Mouse (Mus musculus) kidney, embryonic 15.5 days (tissue): Measurements from ENCODE around the gene Cnih4. TPM values are rescaled to one million over a fixed set of nuclear protein-coding genes. Genes with fewer than 3 reads are reported as not detected.

ENCODE experiments used
- ATAC-seq: fragments of 200-750 bp; cut with Nextera tagmentation; replicated peaks from 2 replicates; pipeline ENCODE4 v1.8.0; 2017; ENCODE audit warnings: moderate TSS enrichment; ENCODE audit not compliant: low FRiP score
- H3K27ac ChIP-seq: fragments of 300-500 bp; sonication (generic); 2 replicates; pipeline ENCODE4 v1.5.1; 2015; ENCODE audit warnings: mild to moderate bottlenecking, inconsistent platforms
- H3K27me3 ChIP-seq: fragments of 300-500 bp; sonication (generic); 2 replicates; pipeline ENCODE4 v1.6.1; 2015; ENCODE audit warnings: inconsistent platforms
- H3K36me3 ChIP-seq: fragments of 300-500 bp; sonication (generic); 2 replicates; pipeline ENCODE4 v1.6.1; 2015; ENCODE audit warnings: inconsistent platforms
- H3K4me1 ChIP-seq: fragments of 300-500 bp; sonication (generic); 2 replicates; pipeline ENCODE4 v1.6.1; 2015; ENCODE audit warnings: inconsistent platforms
- H3K4me2 ChIP-seq: fragments of 300-500 bp; sonication (generic); 2 replicates; pipeline ENCODE4 v1.6.1; 2015; ENCODE audit warnings: moderate library complexity, mild to moderate bottlenecking, inconsistent platforms
- H3K4me3 ChIP-seq: fragments of 300-500 bp; sonication (generic); replicated peaks from 2 replicates; pipeline ENCODE4 v1.5.1; 2015; ENCODE audit warnings: mild to moderate bottlenecking, inconsistent platforms
- H3K9ac ChIP-seq: fragments of 300-500 bp; sonication (generic); 2 replicates; pipeline ENCODE4 v1.6.1; 2015; ENCODE audit warnings: mild to moderate bottlenecking, inconsistent platforms
- H3K9me3 ChIP-seq: fragments of 300-500 bp; sonication (generic); replicated peaks from 2 replicates; pipeline ENCODE4 v1.6.1; 2016; ENCODE audit warnings: inconsistent platforms
- WGBS: fragments of 180-500 bp; shearing (Covaris S2); methylation state at CpG from one replicate; pipeline ENCODE4 v1.1.7; 2015; ENCODE audit warnings: mixed read lengths; 5-methylcytosine and 5-hydroxymethylcytosine counted together
- polyA plus RNA-seq: library from polyadenylated mRNA; unstranded; fragments of >200 nt; fragmentation: Nextera tagmentation; extraction: Ambion mirVana; gene quantifications from 2 replicates; pipeline ENCODE4 v1.2.1, GENCODE M21; 2015

The Cnih4 gene
- polyA plus RNA-seq: 120 and 136 TPM in 2 replicates

DNA sequence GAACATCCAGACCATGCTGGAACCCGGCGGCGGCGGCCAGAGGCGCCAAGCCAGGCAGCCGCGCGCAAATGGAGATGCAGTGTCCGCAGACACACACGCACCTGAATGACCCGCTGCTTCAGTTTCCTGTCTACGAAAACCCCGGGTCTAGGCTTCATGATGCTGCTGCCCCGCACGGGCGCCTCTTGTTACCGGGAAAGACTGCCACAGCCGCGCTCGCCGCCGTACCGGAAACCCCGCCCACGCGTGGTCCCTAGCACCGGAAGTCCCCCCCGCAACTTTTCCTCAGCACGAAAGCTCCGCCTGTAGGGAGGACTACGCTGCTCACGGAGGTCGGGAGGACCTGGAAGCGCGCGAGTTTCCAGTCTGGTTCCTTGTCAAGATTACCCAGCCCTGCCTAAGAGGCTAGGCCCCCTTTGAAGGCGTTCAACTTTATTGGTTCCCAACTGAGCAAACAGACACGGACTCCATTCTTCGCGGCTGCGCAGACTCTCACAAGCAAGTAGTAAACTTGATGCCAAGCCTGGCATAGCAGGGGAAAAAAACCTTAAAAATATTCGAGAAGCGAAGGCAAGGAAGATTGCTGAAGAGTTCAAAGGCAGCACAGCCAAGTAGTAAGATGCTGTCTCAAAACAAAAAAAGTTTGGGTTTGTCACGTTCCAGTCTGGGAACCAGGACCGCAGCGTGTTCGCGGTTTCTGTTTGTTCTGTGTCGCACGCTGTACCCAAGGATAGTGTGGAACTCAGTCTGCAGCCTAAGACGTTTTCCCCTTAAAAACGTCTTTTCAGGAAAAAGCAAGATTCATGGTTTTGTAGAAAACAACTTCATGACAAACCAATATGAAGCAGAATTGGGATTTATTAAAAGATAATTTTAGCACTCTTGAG, at the start of gene Cnih4, which contains the start of gene Nvl:
Gene Cnih4 (plus strand): TSS at position 744 of the 887 bp plus-strand sequence.
Gene Nvl (minus strand): TSS at position 255 of the 887 bp plus-strand sequence.
- under 1% methylated on average over 52 of the region's 52 CpGs for WGBS
- Histone ChIP-seq H3K27ac (peak within 1 kb of the TSS; percentile 95), H3K36me3 (peaks cover 26% of the 10 kb centered on the region), H3K9ac (peak within 1 kb of the TSS; percentile 77), H3K9me3 (no peaks in the 10 kb centered on the region), H3K27me3 (no peaks in the 10 kb centered on the region), H3K4me2 (peak within 1 kb of the TSS; percentile 71), H3K4me3 (peak within 1 kb of the TSS; percentile 78), H3K4me1 (peaks cover 19% of the 10 kb centered on the region)
- ATAC-seq: peak; percentile 100

DNA sequence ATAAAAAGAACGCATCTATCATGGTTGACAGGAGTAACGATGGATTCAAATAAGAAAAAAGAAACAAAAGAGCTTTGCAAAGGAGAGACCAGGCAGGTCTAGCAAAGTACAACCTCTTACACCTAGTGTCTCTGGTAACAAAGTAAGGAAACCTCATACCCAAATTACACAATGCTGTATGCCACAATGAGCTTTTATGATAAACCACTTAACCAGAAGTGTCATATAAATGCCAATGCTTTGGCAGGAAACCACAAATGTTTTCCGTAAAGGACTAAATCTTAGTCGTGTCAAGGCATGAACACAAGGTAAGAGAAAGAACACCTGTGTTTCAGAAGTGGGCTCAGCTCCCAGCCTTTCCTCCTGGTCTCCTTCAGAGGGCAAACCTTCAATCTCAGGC, 27.4 kb upstream of the Cnih4 start:
- WGBS: 94% methylated on average over 4 of the region's 4 CpGs
- Histone ChIP-seq H3K27me3 (no peaks in the 10 kb centered on the region), H3K4me2 (no peak overlapping the region), H3K4me1 (no peaks in the 10 kb centered on the region), H3K9me3 (no peaks in the 10 kb centered on the region), H3K36me3 (peaks cover 83% of the 10 kb centered on the region), H3K9ac (no peak overlapping the region), H3K4me3 (no peak overlapping the region), H3K27ac (no peak overlapping the region)
- no peak for ATAC-seq

DNA sequence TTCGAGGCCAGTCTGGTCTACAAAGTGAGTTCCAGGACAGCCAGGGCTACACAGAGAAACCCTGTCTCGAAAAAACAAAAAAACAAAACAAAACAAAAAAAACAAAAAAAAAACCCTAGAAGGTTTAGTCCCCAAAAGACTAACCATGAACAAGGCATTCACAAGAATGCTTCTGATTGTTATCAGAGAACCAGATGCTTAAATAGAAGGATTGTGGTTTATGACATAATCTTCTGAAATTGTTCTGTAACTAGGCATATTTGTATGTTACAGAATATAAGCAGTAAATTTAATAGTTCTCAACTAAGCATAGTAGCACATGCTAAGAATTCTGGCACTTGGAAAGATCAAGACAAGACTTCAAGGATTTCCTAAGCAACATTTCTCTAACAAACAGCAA, 20.3 kb upstream of the Cnih4 start:
- 93% methylated on average over 2 of the region's 2 CpGs for WGBS
- ATAC-seq: no peak
- H3K4me2 ChIP-seq: no peak overlapping the region
- H3K9ac ChIP-seq: no peak overlapping the region
- H3K4me3 ChIP-seq: no peak overlapping the region
- no peaks in the 10 kb centered on the region for H3K9me3 ChIP-seq
- H3K27me3 ChIP-seq: no peaks in the 10 kb centered on the region
- H3K36me3 ChIP-seq: peaks cover 90% of the 10 kb centered on the region
- H3K4me1 ChIP-seq: no peaks in the 10 kb centered on the region
- H3K27ac ChIP-seq: no peak overlapping the region

- Histone ChIP-seq H3K4me2 (no peak overlapping the region), H3K36me3 (peaks cover 92% of the 10 kb centered on the region), H3K27ac (no peak overlapping the region), H3K4me3 (no peak overlapping the region), H3K9me3 (no peaks in the 10 kb centered on the region), H3K4me1 (no peaks in the 10 kb centered on the region), H3K9ac (no peak overlapping the region), H3K27me3 (no peaks in the 10 kb centered on the region)
- WGBS: 98% methylated on average over 3 of the region's 3 CpGs
- no peak for ATAC-seq
These were observed 18.6 kb upstream of the Cnih4 start for GRCm38 (mm10) chr1:181125916-181126315.

- 94% methylated on average over 9 of the region's 9 CpGs for WGBS
- H3K4me3 ChIP-seq: no peak overlapping the region
- H3K4me1 ChIP-seq: no peaks in the 10 kb centered on the region
- H3K36me3 ChIP-seq: peaks cover 90% of the 10 kb centered on the region
- no peak overlapping the region for H3K9ac ChIP-seq
- no peak overlapping the region for H3K4me2 ChIP-seq
- ATAC-seq: no peak
- no peak overlapping the region for H3K27ac ChIP-seq
- no peaks in the 10 kb centered on the region for H3K9me3 ChIP-seq
- no peaks in the 10 kb centered on the region for H3K27me3 ChIP-seq
These were observed 17.7 kb upstream of the Cnih4 start for GRCm38 (mm10) chr1:181126766-181127165.

GRCm38 (mm10) chr1:181131915-181132314, 12.6 kb upstream of the Cnih4 start:
- 91% methylated on average over 6 of the region's 6 CpGs for WGBS
- H3K36me3 ChIP-seq: peaks cover 88% of the 10 kb centered on the region
- no peaks in the 10 kb centered on the region for H3K27me3 ChIP-seq
- H3K9me3 ChIP-seq: no peaks in the 10 kb centered on the region
- H3K4me1 ChIP-seq: no peaks in the 10 kb centered on the region
- no peak overlapping the region for H3K4me2 ChIP-seq
- no peak overlapping the region for H3K27ac ChIP-seq
- H3K4me3 ChIP-seq: no peak overlapping the region
- no peak overlapping the region for H3K9ac ChIP-seq
- ATAC-seq: no peak

DNA sequence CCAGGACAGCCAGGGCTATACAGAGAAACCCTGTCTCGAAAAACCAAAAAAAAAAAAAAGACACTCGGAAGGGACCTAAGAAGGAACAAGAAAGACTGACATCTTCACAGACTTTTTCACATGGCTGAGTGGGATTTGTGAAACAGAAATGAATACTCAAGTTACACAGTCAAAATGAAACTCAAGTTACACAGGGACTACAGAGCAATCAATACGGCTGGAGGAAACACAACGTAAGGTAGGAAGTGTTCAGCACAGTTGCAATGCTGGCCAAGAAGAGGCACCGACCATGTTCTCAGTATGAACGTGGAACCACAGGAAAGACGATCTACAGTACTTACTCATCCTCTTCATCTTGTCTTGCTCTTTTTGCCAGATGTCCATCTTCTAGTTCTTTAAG, 5.8 kb upstream of the Cnih4 start:
- no peak overlapping the region for H3K4me2 ChIP-seq
- no peak overlapping the region for H3K27ac ChIP-seq
- no peaks in the 10 kb centered on the region for H3K9me3 ChIP-seq
- no peak overlapping the region for H3K4me3 ChIP-seq
- 87% methylated on average over 7 of the region's 7 CpGs for WGBS
- peaks cover 9% of the 10 kb centered on the region for H3K4me1 ChIP-seq
- no peak for ATAC-seq
- H3K36me3 ChIP-seq: peaks cover 70% of the 10 kb centered on the region
- no peaks in the 10 kb centered on the region for H3K27me3 ChIP-seq
- H3K9ac ChIP-seq: no peak overlapping the region

DNA sequence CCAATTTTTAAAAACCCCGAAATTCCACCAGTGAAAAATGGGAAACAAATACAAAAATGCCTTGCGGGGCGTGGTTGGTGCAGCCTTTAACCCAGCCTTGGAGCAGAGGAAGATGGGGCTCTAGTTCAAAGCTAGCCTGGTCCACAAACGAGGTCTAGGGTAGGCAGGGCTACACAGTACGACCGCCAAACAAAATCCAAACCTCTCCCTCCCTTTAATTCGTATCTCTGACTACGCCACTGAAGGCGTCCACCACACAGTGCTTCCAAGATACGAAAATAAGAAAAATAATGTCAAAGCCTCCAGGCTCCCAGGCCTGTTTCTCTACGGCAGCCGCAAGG, 914 bp upstream of the Cnih4 start:
- Histone ChIP-seq H3K27ac (peak overlapping the region; percentile 95), H3K4me1 (peaks cover 19% of the 10 kb centered on the region), H3K9me3 (no peaks in the 10 kb centered on the region), H3K36me3 (peaks cover 31% of the 10 kb centered on the region), H3K27me3 (no peaks in the 10 kb centered on the region), H3K9ac (peak overlapping the region; percentile 77), H3K4me3 (peak overlapping the region; percentile 78), H3K4me2 (peak overlapping the region; percentile 71)
- WGBS: 1% methylated on average over 12 of the region's 12 CpGs
- ATAC-seq: peak; percentile 44

GRCm38 (mm10) chr1:181144966-181145365, 473 bp downstream of the Cnih4 start:
- H3K27me3 ChIP-seq: no peaks in the 10 kb centered on the region
- 7% methylated on average over 12 of the region's 12 CpGs for WGBS
- H3K9me3 ChIP-seq: no peaks in the 10 kb centered on the region
- H3K9ac ChIP-seq: peak overlapping the region; percentile 77
- ATAC-seq: no peak
- peak overlapping the region; percentile 95 for H3K27ac ChIP-seq
- peaks cover 19% of the 10 kb centered on the region for H3K36me3 ChIP-seq
- H3K4me2 ChIP-seq: peak overlapping the region; percentile 71
- H3K4me3 ChIP-seq: peak overlapping the region; percentile 78
- H3K4me1 ChIP-seq: peaks cover 19% of the 10 kb centered on the region

DNA sequence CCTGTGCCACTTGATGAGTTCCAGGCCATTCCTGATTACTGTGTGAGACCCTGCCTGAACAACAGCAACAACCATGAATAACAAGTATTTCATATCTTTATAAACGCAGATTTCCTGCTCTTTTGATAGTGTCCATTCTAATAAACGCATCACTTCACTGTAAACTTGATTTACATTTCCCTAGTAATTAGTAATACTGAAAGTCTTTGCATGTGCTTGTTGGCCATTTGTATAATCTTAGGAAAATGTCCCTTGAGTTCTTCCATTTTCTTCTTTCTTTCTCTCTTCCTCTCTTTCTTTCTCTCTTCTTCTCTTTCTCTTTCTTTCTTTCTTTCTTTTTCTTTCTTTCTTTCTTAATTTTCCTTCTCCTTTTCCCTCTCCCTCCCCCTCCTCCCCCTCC, 1.7 kb downstream of the Cnih4 start:
- peaks cover 7% of the 10 kb centered on the region; the same call in 1 of the 2 replicates for H3K36me3 ChIP-seq
- H3K9me3 ChIP-seq: no peaks in the 10 kb centered on the region
- H3K4me1 ChIP-seq: peaks cover 19% of the 10 kb centered on the region
- no peaks in the 10 kb centered on the region for H3K27me3 ChIP-seq
- H3K9ac ChIP-seq: no peak overlapping the region
- H3K4me3 ChIP-seq: no peak overlapping the region
- no peak overlapping the region for H3K4me2 ChIP-seq
- H3K27ac ChIP-seq: no peak overlapping the region
- WGBS: 89% methylated on average over 2 of the region's 2 CpGs
- ATAC-seq: no peak

GRCm38 (mm10) chr1:181148540-181148939, 4.0 kb downstream of the Cnih4 start:
- Histone ChIP-seq H3K27me3 (no peaks in the 10 kb centered on the region), H3K9me3 (no peaks in the 10 kb centered on the region), H3K4me1 (peaks cover 22% of the 10 kb centered on the region), H3K27ac (no peak overlapping the region), H3K36me3 (no peaks in the 10 kb centered on the region), H3K4me2 (no peak overlapping the region), H3K9ac (no peak overlapping the region), H3K4me3 (no peak overlapping the region)
- WGBS: 70% methylated on average over 5 of the region's 5 CpGs
- ATAC-seq: no peak

- ATAC-seq: no peak
- Histone ChIP-seq H3K36me3 (peaks cover 1% of the 10 kb centered on the region), H3K9ac (no peak overlapping the region), H3K4me1 (peaks cover 22% of the 10 kb centered on the region), H3K4me2 (no peak overlapping the region), H3K27ac (no peak overlapping the region), H3K4me3 (no peak overlapping the region), H3K9me3 (no peaks in the 10 kb centered on the region), H3K27me3 (no peaks in the 10 kb centered on the region)
- WGBS: 72% methylated on average over 3 of the region's 3 CpGs
These were observed 5.0 kb downstream of the Cnih4 start for GRCm38 (mm10) chr1:181149373-181150017.
